Mouse (Mus musculus): ENCODE results near the gene Pqlc2. TPM values are rescaled to one million over a fixed set of nuclear protein-coding genes. Genes with fewer than 3 reads are reported as not detected.

Pqlc2 gene
- polyA plus RNA-seq (2012; rRNA removed): 33.3 and 43.8 TPM in 2 replicates

- WGBS: under 1% methylated on average over 63 of the region's 63 CpGs
- DNase-seq (ENCODE audit: low read depth, low spot score): peak; percentile 64
These were observed at the start of gene Pqlc2, which contains the start of gene Akr7a5 for GRCm38 (mm10) chr4:139310171-139310898. Gene Pqlc2 (minus strand): TSS chr4:139310708. Gene Akr7a5 (plus strand): TSS chr4:139310744.

GRCm38 (mm10) chr4:139357211-139357610, 46.7 kb upstream of the Pqlc2 start:
- WGBS: 74% methylated on average over 3 of the region's 3 CpGs
- no peak for DNase-seq (ENCODE audit: low read depth, low spot score)

GRCm38 (mm10) chr4:139352832-139353231, 42.3 kb upstream of the Pqlc2 start:
- WGBS: under 1% methylated on average over 7 of the region's 7 CpGs
- DNase-seq (ENCODE audit: low read depth, low spot score): no peak

DNA sequence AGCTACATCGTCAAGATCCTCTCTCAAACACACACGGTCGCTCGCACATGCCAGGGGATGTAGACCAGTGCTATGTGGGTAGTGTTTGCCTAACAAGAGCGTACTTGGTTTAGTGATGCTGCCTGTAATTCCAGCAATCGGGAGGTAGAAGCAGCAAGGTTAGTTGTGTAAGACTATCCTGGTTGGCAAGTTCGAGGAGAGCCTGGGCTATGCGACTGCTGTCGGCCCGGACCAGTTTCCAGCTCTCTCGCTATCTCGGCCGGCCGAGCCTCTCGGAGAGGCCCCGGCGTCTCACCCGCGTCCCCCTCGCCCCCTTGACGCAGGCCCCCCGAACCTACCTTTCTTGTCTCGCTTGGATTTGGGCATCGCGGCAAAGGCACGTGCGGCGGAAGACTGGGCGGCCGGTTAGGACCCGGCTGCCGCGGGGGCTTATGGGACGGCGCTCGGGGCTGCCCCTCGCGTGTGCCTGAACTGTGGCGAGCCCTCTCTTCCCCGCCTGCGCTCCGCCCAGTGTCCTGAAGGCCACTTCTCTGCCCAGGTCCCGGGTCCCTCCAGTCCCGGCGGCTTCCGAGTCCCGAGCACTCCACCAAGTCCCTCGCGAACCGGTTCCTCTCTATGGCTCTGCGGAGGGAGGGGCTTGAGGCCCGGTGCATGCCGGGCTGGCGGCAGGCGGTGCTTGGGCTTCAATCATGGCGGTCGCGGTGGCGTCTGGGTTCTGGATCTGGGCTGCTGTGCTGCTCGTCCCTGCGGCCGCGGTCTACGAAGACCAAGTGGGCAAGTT, 41.6 kb upstream of the Pqlc2 start, which contains the start of the genes Mrto4, Emc1 and Ubr4:
Mrto4 (minus strand) TSS at position 646 of the 781 bp plus-strand sequence.
Emc1 (plus strand) TSS at position 657 of the 781 bp plus-strand sequence.
Ubr4 (plus strand) TSS at position 679 of the 781 bp plus-strand sequence.
- peak; percentile 48 for DNase-seq (ENCODE audit: low read depth, low spot score)
- WGBS: under 1% methylated on average over 64 of the region's 64 CpGs

DNA sequence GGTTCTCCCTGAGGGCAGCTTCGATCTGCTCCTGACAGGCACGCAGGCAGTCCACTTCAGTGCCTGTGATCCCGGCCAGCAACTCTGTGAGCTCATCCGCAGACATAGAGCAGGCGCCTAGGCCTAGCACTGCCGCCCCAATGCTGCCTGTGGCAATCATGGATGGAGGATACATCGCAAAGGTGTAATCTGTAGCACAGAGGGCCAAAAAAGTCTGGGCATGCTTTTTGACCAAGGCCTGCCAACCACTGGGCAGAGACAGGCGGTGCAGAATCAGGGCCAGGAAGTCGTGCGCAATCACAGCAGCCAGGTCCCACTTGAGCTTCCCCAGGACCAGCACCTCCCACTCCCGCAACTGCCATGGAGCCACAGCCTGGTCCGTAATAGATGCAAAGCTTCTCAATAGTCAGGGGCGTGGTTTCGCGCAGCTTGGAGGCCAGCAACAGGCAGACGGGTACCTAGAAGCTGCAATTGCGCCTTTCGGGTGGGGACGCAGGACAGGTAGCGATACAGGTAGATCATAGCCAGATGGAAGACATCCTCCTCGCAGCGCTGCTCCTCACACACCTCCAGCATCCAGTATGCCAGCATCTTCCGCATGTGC, 35.0 kb upstream of the Pqlc2 start:
- DNase-seq (ENCODE audit: low read depth, low spot score): no peak
- 90% methylated on average over 23 of the region's 23 CpGs for WGBS

GRCm38 (mm10) chr4:139343718-139344117, 33.2 kb upstream of the Pqlc2 start:
- 46% methylated on average over 5 of the region's 5 CpGs for WGBS
- DNase-seq (ENCODE audit: low read depth, low spot score): no peak

- no peak for DNase-seq (ENCODE audit: low read depth, low spot score)
- WGBS: 42% methylated on average over 7 of the region's 7 CpGs
These were observed 31.2 kb upstream of the Pqlc2 start for GRCm38 (mm10) chr4:139341556-139342233.

DNA sequence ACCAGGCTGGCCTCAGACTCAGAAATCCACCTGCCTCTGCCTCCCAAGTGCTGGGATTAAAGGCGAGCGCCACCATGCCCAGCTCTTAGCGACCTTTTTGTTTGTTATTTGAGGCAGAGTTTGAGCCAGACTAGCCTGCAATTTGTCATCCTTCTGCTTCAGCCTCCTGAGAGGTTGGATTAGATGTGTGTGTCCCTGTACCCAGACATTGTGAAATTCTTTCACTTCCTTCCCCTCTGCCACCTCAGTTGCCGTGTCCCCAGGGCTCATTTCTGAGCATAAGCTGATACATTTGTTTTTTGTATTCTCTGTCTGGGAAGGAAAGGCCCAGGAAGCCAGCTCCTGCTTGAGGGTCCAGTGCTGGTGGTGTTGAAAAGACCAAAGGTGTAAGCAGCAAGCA, 30.3 kb upstream of the Pqlc2 start:
- no peak for DNase-seq (ENCODE audit: low read depth, low spot score)
- 77% methylated on average over 4 of the region's 4 CpGs for WGBS

DNA sequence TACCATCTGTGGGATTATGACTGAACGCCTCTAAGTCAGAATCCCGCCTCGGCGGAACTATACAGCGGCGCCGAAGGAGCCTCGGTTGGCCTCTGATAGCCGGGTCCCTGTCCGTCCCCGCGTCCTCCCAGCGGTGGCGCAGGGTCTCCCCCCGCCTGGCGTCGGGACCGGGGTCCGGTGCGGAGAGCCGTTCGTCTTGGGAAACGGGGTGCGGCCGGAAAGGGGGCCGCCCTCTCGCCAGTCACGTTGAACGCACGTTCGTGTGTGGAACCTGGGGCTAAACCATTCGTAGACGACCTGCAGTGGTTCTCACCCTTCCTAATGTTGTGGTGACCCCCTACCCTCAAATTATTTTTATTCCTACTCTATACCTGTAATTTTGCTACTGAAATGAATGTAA, 27.6 kb upstream of the Pqlc2 start:
- 58% methylated on average over 33 of the region's 33 CpGs for WGBS
- DNase-seq (ENCODE audit: low read depth, low spot score): no peak

- peak; percentile 87 for DNase-seq (ENCODE audit: low read depth, low spot score)
- 22% methylated on average over 24 of the region's 24 CpGs for WGBS
These were observed 26.4 kb upstream of the Pqlc2 start for GRCm38 (mm10) chr4:139336822-139337483.

DNA sequence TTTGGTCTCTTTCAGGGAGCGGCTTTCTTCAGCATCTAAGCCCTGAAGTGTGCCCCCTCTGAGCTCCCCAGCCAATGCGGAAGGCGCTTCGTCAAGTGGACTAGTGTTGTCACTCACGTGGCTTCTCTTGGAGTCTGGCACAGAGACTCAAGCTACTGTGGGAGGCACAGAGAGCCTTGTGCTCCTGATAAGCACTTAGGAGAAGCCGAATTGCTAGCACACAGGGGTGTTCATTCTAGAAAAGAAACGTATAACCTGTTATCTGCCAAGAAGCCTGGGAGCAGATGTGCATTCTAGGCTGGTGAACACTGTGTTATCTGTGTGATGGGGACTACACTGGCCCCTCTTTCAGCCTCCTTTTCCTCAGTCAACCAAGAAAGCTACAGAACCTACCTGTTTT, 25.0 kb upstream of the Pqlc2 start:
- DNase-seq (ENCODE audit: low read depth, low spot score): no peak

GRCm38 (mm10) chr4:139334631-139335295, 24.3 kb upstream of the Pqlc2 start:
- WGBS: 26% methylated on average over 7 of the region's 9 CpGs
- DNase-seq (ENCODE audit: low read depth, low spot score): no peak

More for the DNA sequence above, 25.0 kb upstream of the Pqlc2 start:
- WGBS: 29% methylated on average over 7 of the region's 7 CpGs

GRCm38 (mm10) chr4:139330605-139331004, 20.1 kb upstream of the Pqlc2 start:
- WGBS: 6% methylated on average over 10 of the region's 10 CpGs

GRCm38 (mm10) chr4:139319740-139320139, 9.2 kb upstream of the Pqlc2 start:
- WGBS: 90% methylated on average over 4 of the region's 4 CpGs
- no peak for DNase-seq (ENCODE audit: low read depth, low spot score)

More at GRCm38 (mm10) chr4:139330605-139331004, 20.1 kb upstream of the Pqlc2 start:
- peak; percentile 94 for DNase-seq (ENCODE audit: low read depth, low spot score)

- whole genome bisulfite sequencing: 86% methylated on average over 11 of the region's 11 CpGs
- DNase-seq (ENCODE audit: low read depth, low spot score): no peak
These were observed 7.9 kb upstream of the Pqlc2 start for GRCm38 (mm10) chr4:139318449-139318848.

GRCm38 (mm10) chr4:139312632-139313031, 2.1 kb upstream of the Pqlc2 start:
- DNase-seq (ENCODE audit: low read depth, low spot score): no peak
- 55% methylated on average over 4 of the region's 4 CpGs for WGBS

DNA sequence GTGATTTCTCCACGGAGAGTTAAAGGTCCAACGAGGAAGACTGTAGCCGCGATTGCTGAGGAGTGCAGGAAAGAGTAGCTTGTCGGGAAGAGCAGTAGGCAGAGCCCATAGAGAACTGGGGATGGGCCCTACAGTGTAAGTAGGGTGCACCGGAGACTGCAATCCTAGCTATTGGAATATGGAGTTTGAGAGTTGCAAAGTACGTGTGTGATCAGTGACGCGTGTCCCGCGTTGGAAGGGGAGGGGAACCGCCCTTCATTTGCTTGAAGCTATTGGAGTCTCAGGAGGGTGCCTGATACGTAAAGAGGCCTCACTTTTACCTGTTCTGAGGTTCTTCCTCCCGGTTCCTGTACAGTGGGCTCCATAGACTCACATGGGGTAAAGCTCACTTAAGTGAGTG, 1.2 kb upstream of the Pqlc2 start:
- 18% methylated on average over 14 of the region's 14 CpGs for WGBS
- DNase-seq (ENCODE audit: low read depth, low spot score): peak; percentile 22

DNA sequence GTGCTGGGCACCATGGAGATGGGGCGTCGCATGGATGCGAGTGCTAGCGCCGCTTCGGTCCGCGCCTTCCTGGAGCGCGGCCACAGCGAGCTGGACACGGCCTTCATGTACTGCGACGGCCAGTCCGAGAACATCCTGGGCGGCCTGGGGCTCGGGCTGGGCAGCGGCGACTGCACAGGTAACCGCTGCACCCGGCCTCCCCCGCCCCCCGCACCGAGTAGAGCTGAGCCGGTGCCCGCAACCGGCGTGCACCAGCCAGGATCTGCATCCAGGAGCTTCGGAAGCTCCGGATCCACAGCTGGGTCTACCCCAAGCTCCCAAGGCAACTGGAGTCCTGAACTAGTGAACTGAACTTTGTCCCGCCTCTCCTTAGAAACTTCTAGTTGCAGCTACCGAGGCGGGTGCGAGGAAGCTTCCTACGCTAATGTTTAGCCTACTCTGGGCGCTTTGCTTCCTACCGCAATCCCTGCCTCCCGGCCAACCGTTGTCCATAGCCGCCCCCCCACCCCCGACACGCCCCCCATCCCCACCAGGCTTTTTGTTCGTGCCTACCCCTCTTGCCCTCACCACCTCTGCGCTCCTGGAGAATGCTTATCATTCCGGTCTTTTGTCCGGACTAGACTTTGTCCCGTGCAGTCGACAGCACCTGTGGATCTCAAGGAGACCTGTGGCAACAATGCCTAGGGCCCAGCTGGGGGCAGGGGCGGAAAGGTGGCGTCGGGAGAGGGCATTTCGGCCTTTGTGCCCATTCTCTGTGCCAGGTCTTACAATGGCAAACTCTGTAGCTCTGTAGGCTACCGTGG, 592 bp upstream of the Pqlc2 start:
- WGBS: 2% methylated on average over 52 of the region's 53 CpGs
- peak; percentile 18 for DNase-seq (ENCODE audit: low read depth, low spot score)

Measured in large intestine, adult 2 months (tissue).